8 mouse cellular contexts compared by ENCODE assay signal in genomic region chr11:44398782-44399225, GRCm38 (mm10). TPM values are rescaled to one million over a fixed set of nuclear protein-coding genes. Genes with fewer than 3 reads are reported as not detected.
DNase-seq lines count a peak whose midpoint lies in the region; ATAC-seq and TF ChIP-seq lines count a peak whose summit lies in the region.

No protein-coding gene starts in this region.

- peaks cover 7% of the 10 kb centered on the region; the same call in 1 of the 2 replicates for H3K4me1 ChIP-seq in hindbrain, postnatal 0 days (ENCODE audit: insufficient read depth, low read length)

- H3K27me3 ChIP-seq in hindbrain, postnatal 0 days (ENCODE audit: insufficient read depth, low read length): no peaks in the 10 kb centered on the region

- 0 out of 2 replicates have a peak overlapping the region, but pooled peaks have one; percentile 17 for H3K9ac ChIP-seq in hindbrain, postnatal 0 days (replicated peaks; ENCODE audit: low read length)

- no peak overlapping the region for H3K27ac ChIP-seq in hindbrain, postnatal 0 days

- peak; percentile 38 for DNase-seq in T-cell, adult 2 months (ENCODE audit: low spot score)
- peak; percentile 86 for DNase-seq in gastrocnemius, postnatal 10 days
- DNase-seq in hindbrain, postnatal 0 days (ENCODE audit: low spot score): peak; percentile 88
- peak; percentile 64 to 78 for DNase-seq in left cerebral cortex, adult 18-20 months (ENCODE audit: low spot score in 2 of 2)
- DNase-seq in lung, postnatal 36 days: peak; percentile 89
- peak; percentile 90 for DNase-seq in retina, embryonic 14.5 days (ENCODE audit: low spot score)
- peak; percentile 70 for DNase-seq in thymus, postnatal 25 days

- H3K9me3 ChIP-seq in hindbrain, postnatal 0 days (ENCODE audit: low read length): no peaks in the 10 kb centered on the region

- peak overlapping the region; percentile 27 for H3K4me3 ChIP-seq in hindbrain, postnatal 0 days (ENCODE audit: low read length)

- ATAC-seq in common myeloid progenitor, adult 5-6 weeks (replicated peaks; ENCODE audit: low read depth, poor library complexity, severe bottlenecking): peak; percentile 94
- ATAC-seq in hindbrain, postnatal 0 days: peak; percentile 77

- peak; percentile 84 for TF ChIP-seq CTCF in hindbrain, postnatal 0 days (IDR thresholded peaks at IDR 0.05; ENCODE audit: low read depth)

- WGBS in hindbrain, postnatal 0 days: 1% methylated on average over 20 of the region's 20 CpGs

- no peaks in the 10 kb centered on the region for H3K36me3 ChIP-seq in hindbrain, postnatal 0 days (ENCODE audit: insufficient read depth, low read length)

- H3K4me2 ChIP-seq in hindbrain, postnatal 0 days (ENCODE audit: low read depth, low read length): peak overlapping the region; percentile 60

RNA-seq across cellular contexts. Expression of gene Il12b, which starts 1.1 kb away (rescaled TPM):
- not detected in 2 replicates for total RNA-seq in common myeloid progenitor, adult 5-6 weeks (2017)
- total RNA-seq in gastrocnemius, postnatal 10 days (2021): not detected
- total RNA-seq in hindbrain, postnatal 0 days (2014; rRNA removed): not detected in 2 replicates
- polyA plus RNA-seq in hindbrain, postnatal 0 days (2015; fragmentation: Nextera tagmentation; extraction: Ambion mirVana): not detected in 2 replicates
- total RNA-seq in left cerebral cortex, adult 18-20 months (2021): not detected

Comparison
In these comparisons a context has a peak if more than half of its experiments do, and no peak if none do; other contexts are left out.
1. DNase-seq: peak in every context shown above with its lines; median percentile 90 in retina, embryonic 14.5 days; 89 in lung, postnatal 36 days; 88 in hindbrain, postnatal 0 days; 86 in gastrocnemius, postnatal 10 days; 71 in left cerebral cortex, adult 18-20 months; 70 in thymus, postnatal 25 days; 38 in T-cell, adult 2 months.